Mouse (Mus musculus) midbrain, embryonic 13.5 days (tissue): Measurements from ENCODE around the gene 1700025G04Rik. TPM values are rescaled to one million over a fixed set of nuclear protein-coding genes. Genes with fewer than 3 reads are reported as not detected.

Source experiments
- ATAC-seq: fragments of 200-750 bp; cut with Nextera tagmentation; 2 replicates; pipeline ENCODE4 v1.8.0; 2017; ENCODE audit warnings: mild to moderate bottlenecking, moderate TSS enrichment, moderate library complexity
- H3K27ac ChIP-seq: fragments of 300-500 bp; sonication (generic); 2 replicates; pipeline ENCODE4 v1.5.1; 2015; ENCODE audit warnings: inconsistent platforms, mild to moderate bottlenecking, moderate library complexity
- H3K27me3 ChIP-seq: fragments of 300-500 bp; sonication (generic); 2 replicates; pipeline ENCODE4 v1.6.1; 2015; ENCODE audit warnings: mild to moderate bottlenecking, inconsistent platforms
- H3K36me3 ChIP-seq: fragments of 300-500 bp; sonication (generic); 2 replicates; pipeline ENCODE4 v1.6.1; 2015; ENCODE audit warnings: mild to moderate bottlenecking, inconsistent platforms
- H3K4me1 ChIP-seq: fragments of 300-500 bp; sonication (generic); replicated peaks from 2 replicates; pipeline ENCODE4 v1.6.1; 2015; ENCODE audit warnings: inconsistent platforms
- H3K4me2 ChIP-seq: fragments of 300-500 bp; sonication (generic); replicated peaks from 2 replicates; pipeline ENCODE4 v1.6.1; 2015; ENCODE audit warnings: moderate library complexity, mild to moderate bottlenecking, inconsistent platforms
- H3K4me3 ChIP-seq: fragments of 300-500 bp; sonication (generic); replicated peaks from 2 replicates; pipeline ENCODE4 v1.5.1; 2015; ENCODE audit warnings: mild to moderate bottlenecking, inconsistent platforms
- H3K9ac ChIP-seq: fragments of 300-500 bp; sonication (generic); replicated peaks from 2 replicates; pipeline ENCODE4 v1.6.1; 2015; ENCODE audit warnings: mild to moderate bottlenecking, inconsistent platforms
- H3K9me3 ChIP-seq: fragments of 300-500 bp; sonication (generic); 2 replicates; pipeline ENCODE4 v1.6.1; 2016; ENCODE audit warnings: mild to moderate bottlenecking, inconsistent platforms
- WGBS: fragments of 180-500 bp; shearing (Covaris S2); methylation state at CpG from one replicate; pipeline ENCODE4 v1.1.7; 2015; 5-methylcytosine and 5-hydroxymethylcytosine counted together
- polyA plus RNA-seq: library from polyadenylated mRNA; unstranded; fragments of >200 nt; fragmentation: Nextera tagmentation; extraction: Ambion mirVana; gene quantifications from 2 replicates; pipeline ENCODE4 v1.2.1, GENCODE M21; 2015

Gene 1700025G04Rik
- polyA plus RNA-seq, 1 experiment from 2014 or later: 37.6 TPM

- WGBS: 74% methylated on average over 3 of the region's 3 CpGs
- H3K27ac ChIP-seq: 0 out of 2 replicates have a peak overlapping the region, but pooled peaks have one; percentile 21
- H3K4me3 ChIP-seq: no peak overlapping the region
- peaks cover 58% of the 10 kb centered on the region for H3K4me1 ChIP-seq
- H3K36me3 ChIP-seq: no peaks in the 10 kb centered on the region
- no peaks in the 10 kb centered on the region for H3K9me3 ChIP-seq
- H3K4me2 ChIP-seq: no peak overlapping the region
- H3K27me3 ChIP-seq: no peaks in the 10 kb centered on the region
- no peak for ATAC-seq
- H3K9ac ChIP-seq: no peak overlapping the region
These were observed 141.9 kb downstream of the 1700025G04Rik start for GRCm38 (mm10) chr1:151948065-151948464.

GRCm38 (mm10) chr1:151947571-151947970 lies 142.4 kb downstream of the 1700025G04Rik start:
- ATAC-seq: no peak
- no peak overlapping the region for H3K9ac ChIP-seq
- peak overlapping the region; percentile 19 for H3K4me2 ChIP-seq
- peaks cover 58% of the 10 kb centered on the region for H3K4me1 ChIP-seq
- no peak overlapping the region for H3K27ac ChIP-seq
- no peaks in the 10 kb centered on the region for H3K9me3 ChIP-seq
- H3K4me3 ChIP-seq: no peak overlapping the region; the same call in 1 of the 2 replicates
- 23% methylated on average over 4 of the region's 4 CpGs for WGBS
- H3K36me3 ChIP-seq: no peaks in the 10 kb centered on the region
- no peaks in the 10 kb centered on the region for H3K27me3 ChIP-seq

- Histone ChIP-seq H3K4me1 (peaks cover 70% of the 10 kb centered on the region), H3K36me3 (no peaks in the 10 kb centered on the region), H3K27ac (peak overlapping the region; percentile 89), H3K4me3 (no peak overlapping the region), H3K9me3 (no peaks in the 10 kb centered on the region), H3K27me3 (no peaks in the 10 kb centered on the region), H3K4me2 (no peak overlapping the region), H3K9ac (no peak overlapping the region)
- peak; percentile 88 for ATAC-seq
- 11% methylated on average over 10 of the region's 10 CpGs for WGBS
These were observed 145.3 kb downstream of the 1700025G04Rik start for GRCm38 (mm10) chr1:151944457-151945223.

- H3K27ac ChIP-seq: peak overlapping the region; percentile 89
- no peaks in the 10 kb centered on the region for H3K36me3 ChIP-seq
- no peaks in the 10 kb centered on the region for H3K27me3 ChIP-seq
- peaks cover 74% of the 10 kb centered on the region for H3K4me1 ChIP-seq
- H3K9me3 ChIP-seq: no peaks in the 10 kb centered on the region
- no peak overlapping the region for H3K4me3 ChIP-seq
- ATAC-seq: peak; percentile 65
- H3K9ac ChIP-seq: 0 out of 2 replicates have a peak overlapping the region, but pooled peaks have one; percentile 28
- 19% methylated on average over 8 of the region's 8 CpGs for WGBS
- 0 out of 2 replicates have a peak overlapping the region, but pooled peaks have one; percentile 8 for H3K4me2 ChIP-seq
These were observed 146.2 kb downstream of the 1700025G04Rik start for GRCm38 (mm10) chr1:151943681-151944237.

GRCm38 (mm10) chr1:151942972-151943654 lies 146.8 kb downstream of the 1700025G04Rik start:
- Histone ChIP-seq H3K4me1 (peaks cover 69% of the 10 kb centered on the region), H3K9me3 (no peaks in the 10 kb centered on the region), H3K9ac (no peak overlapping the region), H3K4me2 (0 out of 2 replicates have a peak overlapping the region, but pooled peaks have one; percentile 8), H3K4me3 (no peak overlapping the region), H3K27ac (peak overlapping the region; percentile 89), H3K36me3 (no peaks in the 10 kb centered on the region), H3K27me3 (no peaks in the 10 kb centered on the region)
- whole genome bisulfite sequencing: 36% methylated on average over 11 of the region's 11 CpGs
- ATAC-seq: peak; percentile 65

GRCm38 (mm10) chr1:151939987-151940386 lies 149.9 kb downstream of the 1700025G04Rik start:
- Histone ChIP-seq H3K4me1 (peaks cover 42% of the 10 kb centered on the region), H3K27me3 (no peaks in the 10 kb centered on the region), H3K27ac (no peak overlapping the region), H3K9me3 (no peaks in the 10 kb centered on the region), H3K9ac (no peak overlapping the region), H3K36me3 (no peaks in the 10 kb centered on the region), H3K4me3 (no peak overlapping the region), H3K4me2 (no peak overlapping the region)
- no peak for ATAC-seq
- 69% methylated on average over 8 of the region's 8 CpGs for WGBS

GRCm38 (mm10) chr1:151939510-151939909 lies 150.4 kb downstream of the 1700025G04Rik start:
- H3K9me3 ChIP-seq: no peaks in the 10 kb centered on the region
- H3K36me3 ChIP-seq: no peaks in the 10 kb centered on the region
- 63% methylated on average over 6 of the region's 6 CpGs for WGBS
- H3K9ac ChIP-seq: no peak overlapping the region
- no peak overlapping the region for H3K27ac ChIP-seq
- no peak overlapping the region for H3K4me3 ChIP-seq
- peaks cover 37% of the 10 kb centered on the region for H3K4me1 ChIP-seq
- no peak for ATAC-seq
- H3K27me3 ChIP-seq: no peaks in the 10 kb centered on the region
- H3K4me2 ChIP-seq: no peak overlapping the region

- Histone ChIP-seq H3K27ac (no peak overlapping the region), H3K9ac (no peak overlapping the region), H3K4me1 (peaks cover 8% of the 10 kb centered on the region), H3K4me3 (no peak overlapping the region), H3K27me3 (no peaks in the 10 kb centered on the region), H3K9me3 (no peaks in the 10 kb centered on the region), H3K36me3 (no peaks in the 10 kb centered on the region), H3K4me2 (no peak overlapping the region)
- 88% methylated on average over 6 of the region's 6 CpGs for WGBS
- no peak for ATAC-seq
These were observed 156.3 kb downstream of the 1700025G04Rik start for GRCm38 (mm10) chr1:151933605-151934004.

GRCm38 (mm10) chr1:151926826-151927225 lies 163.1 kb downstream of the 1700025G04Rik start:
- no peaks in the 10 kb centered on the region for H3K36me3 ChIP-seq
- H3K9me3 ChIP-seq: no peaks in the 10 kb centered on the region
- H3K4me2 ChIP-seq: no peak overlapping the region
- no peaks in the 10 kb centered on the region for H3K27me3 ChIP-seq
- no peak overlapping the region for H3K4me3 ChIP-seq
- no peak for ATAC-seq
- H3K27ac ChIP-seq: no peak overlapping the region
- 83% methylated on average over 8 of the region's 8 CpGs for WGBS
- peaks cover 21% of the 10 kb centered on the region for H3K4me1 ChIP-seq
- H3K9ac ChIP-seq: no peak overlapping the region

- 74% methylated on average over 4 of the region's 4 CpGs for WGBS
- no peak overlapping the region for H3K27ac ChIP-seq
These were observed 163.8 kb downstream of the 1700025G04Rik start for GRCm38 (mm10) chr1:151926141-151926540.

GRCm38 (mm10) chr1:151925738-151926137 lies 164.2 kb downstream of the 1700025G04Rik start:
- H3K4me1 ChIP-seq: peaks cover 24% of the 10 kb centered on the region
- no peak overlapping the region for H3K4me3 ChIP-seq
- H3K4me2 ChIP-seq: no peak overlapping the region
- no peak overlapping the region for H3K9ac ChIP-seq
- no peak for ATAC-seq
- H3K9me3 ChIP-seq: no peaks in the 10 kb centered on the region
- no peaks in the 10 kb centered on the region for H3K36me3 ChIP-seq
- 64% methylated on average over 7 of the region's 7 CpGs for WGBS
- H3K27ac ChIP-seq: no peak overlapping the region
- no peaks in the 10 kb centered on the region for H3K27me3 ChIP-seq

More at GRCm38 (mm10) chr1:151926141-151926540, 163.8 kb downstream of the 1700025G04Rik start:
- Histone ChIP-seq H3K4me1 (peaks cover 22% of the 10 kb centered on the region), H3K9me3 (no peaks in the 10 kb centered on the region), H3K4me2 (no peak overlapping the region), H3K9ac (no peak overlapping the region), H3K36me3 (no peaks in the 10 kb centered on the region), H3K27me3 (no peaks in the 10 kb centered on the region), H3K4me3 (no peak overlapping the region)
- no peak for ATAC-seq
